Mouse (Mus musculus) gastrocnemius, adult 2 months (tissue): ENCODE measurements around the gene Bhlhe41. TPM values are rescaled to one million over a fixed set of nuclear protein-coding genes. Genes with fewer than 3 reads are reported as not detected.
A peak's percentile ranks its signal among the peaks of the same experiment; 100 is the strongest.

Experiments
- DNase-seq: peaks from one replicate; pipeline ENCODE4 v3.0.0; 2022
- H3K27ac ChIP-seq: fragments of 200-600 bp; 2 replicates; pipeline ENCODE4 v1.8.1; 2022; ENCODE audit warnings: mild to moderate bottlenecking
- H3K4me3 ChIP-seq: fragments of 200-600 bp; 2 replicates; pipeline ENCODE4 v1.8.1; 2022; ENCODE audit warnings: mild to moderate bottlenecking, moderate library complexity
- CTCF ChIP-seq: fragments of 200-600 bp; IDR thresholded peaks from 2 replicates; pipeline ENCODE4 v1.8.1; 2022; ENCODE audit warnings: antibody characterized with exemption, mild to moderate bottlenecking, moderate library complexity
- intact Hi-C: fragments of 180-260 bp; cut with DNase I; formaldehyde crosslinking; loops from one replicate; pipeline ENCODE4 v1.15.1; 2025
- total RNA-seq, 2 experiments: library from RNA; stranded (reverse); gene quantifications; 2 replicates each; pipeline ENCODE4 v1.2.3; 2021

Gene Bhlhe41
- total RNA-seq, 2 experiments from 2014 or later = 17.2 to 48.4 TPM

DNA sequence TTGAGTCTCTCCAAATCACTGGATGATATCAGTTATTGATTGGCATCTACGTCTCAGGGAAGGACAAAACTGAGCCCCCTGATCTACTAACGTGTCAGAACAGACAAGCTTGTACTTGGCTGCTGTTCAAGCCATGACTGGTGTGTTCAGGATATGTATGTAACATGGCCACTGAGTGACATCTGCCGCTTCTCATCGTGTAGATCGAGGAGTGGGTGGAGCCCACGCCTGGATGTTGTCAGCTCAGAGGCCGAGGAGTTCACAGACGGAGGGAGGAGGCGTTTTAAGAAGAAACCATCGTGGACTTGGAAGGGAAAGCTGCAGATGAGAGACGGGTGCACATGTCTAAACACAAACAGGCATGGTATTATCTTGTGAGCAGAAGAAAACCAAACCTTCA, 26.6 kb upstream of the Bhlhe41 start:
- no peak overlapping the region for H3K27ac ChIP-seq
- intact Hi-C loops = no loop called here
- H3K4me3 ChIP-seq = no peak overlapping the region
- no peak for DNase-seq
- no peak for TF ChIP-seq CTCF

DNA sequence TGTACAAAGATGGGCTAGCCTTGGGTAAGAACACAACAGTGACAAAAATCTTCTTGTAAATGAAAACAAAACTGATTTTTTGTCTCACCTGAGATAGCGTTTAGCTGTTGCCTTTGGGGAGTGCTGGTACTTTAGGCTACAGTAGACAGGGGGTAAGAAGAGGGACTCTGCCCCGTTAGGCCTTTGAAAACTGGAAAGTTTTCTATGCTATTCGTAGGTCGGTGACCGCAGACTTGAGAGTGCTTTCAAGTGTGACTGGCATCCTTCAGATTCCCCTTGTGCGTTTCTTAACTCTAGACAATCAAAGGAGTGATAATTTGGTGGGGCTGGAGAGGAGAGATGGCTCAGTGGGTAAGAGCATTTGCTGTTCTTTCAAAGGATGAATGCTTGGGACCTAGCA, 22.4 kb upstream of the Bhlhe41 start:
- no peak overlapping the region for H3K27ac ChIP-seq
- no peak for DNase-seq
- no peak for TF ChIP-seq CTCF
- no peak overlapping the region for H3K4me3 ChIP-seq
- intact Hi-C loops = no loop called here

GRCm38 (mm10) chr6:145886277-145886676, 20.9 kb upstream of the Bhlhe41 start:
- no peak overlapping the region for H3K27ac ChIP-seq
- intact Hi-C loops = no loop called here
- TF ChIP-seq CTCF = no peak
- no peak overlapping the region for H3K4me3 ChIP-seq
- peak; percentile 57 for DNase-seq

- TF ChIP-seq CTCF = no peak
- intact Hi-C loops = no loop called here
- no peak overlapping the region for H3K4me3 ChIP-seq
- H3K27ac ChIP-seq = no peak overlapping the region
- peak; percentile 8 for DNase-seq
Observed at GRCm38 (mm10) chr6:145885069-145885468, 19.7 kb upstream of the Bhlhe41 start.

DNA sequence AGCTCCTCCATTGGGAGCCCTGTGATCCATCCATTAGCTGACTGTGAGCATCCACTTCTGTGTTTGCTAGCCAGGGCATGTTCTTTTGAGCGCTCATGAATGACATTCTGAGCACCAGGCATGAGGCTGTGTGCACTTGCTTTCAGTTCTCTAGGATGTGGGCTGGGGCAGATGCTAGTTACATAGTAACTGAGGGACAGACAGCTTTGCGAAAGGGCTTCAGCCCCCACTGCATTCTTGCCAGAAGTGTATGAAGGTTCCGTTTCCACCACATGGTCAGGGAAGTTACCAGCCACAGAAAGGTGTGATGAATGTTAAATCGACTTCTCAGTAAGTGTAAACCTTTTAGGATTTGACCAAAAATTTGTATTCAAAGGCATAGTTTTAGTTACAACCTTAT, 18.3 kb upstream of the Bhlhe41 start:
- no peak for TF ChIP-seq CTCF
- Histone ChIP-seq H3K27ac (no peak overlapping the region), H3K4me3 (no peak overlapping the region)
- DNase-seq = peak; percentile 3
- intact Hi-C loops = no loop called here

- no peak overlapping the region for H3K4me3 ChIP-seq
- no peak overlapping the region for H3K27ac ChIP-seq
- DNase-seq = no peak
- intact Hi-C loops = no loop called here
- no peak for TF ChIP-seq CTCF
Observed at GRCm38 (mm10) chr6:145883010-145883409, 17.7 kb upstream of the Bhlhe41 start.

DNA sequence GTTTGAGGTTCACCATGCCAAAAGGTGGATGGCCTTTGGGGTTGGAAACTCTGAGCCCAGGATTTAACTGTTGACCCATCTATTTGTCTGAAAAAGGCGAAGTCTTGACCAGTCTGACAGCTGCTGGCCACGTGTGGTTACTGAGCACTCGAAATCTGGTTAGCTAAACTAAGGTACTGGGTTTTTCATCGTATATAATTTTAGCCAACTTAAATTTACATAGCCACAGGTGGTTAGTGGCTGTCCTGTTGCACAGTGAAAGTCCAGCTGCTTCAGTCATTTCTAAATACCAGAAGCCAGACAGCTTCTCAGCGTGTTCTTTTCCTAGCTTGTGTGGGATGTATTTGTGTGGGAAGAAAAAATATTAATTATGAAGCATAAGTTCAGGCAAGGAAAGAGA, 15.3 kb upstream of the Bhlhe41 start:
- intact Hi-C loops = no loop called here
- Histone ChIP-seq H3K4me3 (no peak overlapping the region), H3K27ac (no peak overlapping the region)
- no peak for TF ChIP-seq CTCF
- DNase-seq = peak; percentile 1

- Histone ChIP-seq H3K27ac (no peak overlapping the region), H3K4me3 (no peak overlapping the region)
- DNase-seq = peak; percentile 16
- no peak for TF ChIP-seq CTCF
- intact Hi-C loops = no loop called here
Observed at GRCm38 (mm10) chr6:145876986-145877735, 11.8 kb upstream of the Bhlhe41 start.

DNA sequence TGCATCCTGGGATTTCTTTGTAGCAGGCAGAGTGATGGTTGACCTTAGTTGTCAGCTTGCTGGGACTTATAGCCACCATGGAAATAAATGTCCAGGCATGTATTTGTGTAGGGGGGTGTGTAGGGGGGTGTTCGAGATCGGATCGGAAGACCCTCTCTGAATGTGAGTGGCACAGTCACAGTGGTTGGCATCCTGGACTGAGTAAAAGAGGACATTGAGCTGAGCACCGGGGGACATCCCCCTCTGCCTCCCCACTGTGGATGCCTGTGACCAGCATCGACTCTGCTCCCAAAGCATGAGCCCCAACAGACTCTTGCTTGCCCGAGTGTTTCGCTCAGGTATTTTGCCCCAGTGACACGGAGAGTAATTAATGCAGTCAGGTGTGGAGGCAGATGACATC, 8.0 kb upstream of the Bhlhe41 start:
- DNase-seq = peak; percentile 8
- intact Hi-C loops = no loop called here
- no peak for TF ChIP-seq CTCF
- Histone ChIP-seq H3K27ac (no peak overlapping the region), H3K4me3 (no peak overlapping the region)

DNA sequence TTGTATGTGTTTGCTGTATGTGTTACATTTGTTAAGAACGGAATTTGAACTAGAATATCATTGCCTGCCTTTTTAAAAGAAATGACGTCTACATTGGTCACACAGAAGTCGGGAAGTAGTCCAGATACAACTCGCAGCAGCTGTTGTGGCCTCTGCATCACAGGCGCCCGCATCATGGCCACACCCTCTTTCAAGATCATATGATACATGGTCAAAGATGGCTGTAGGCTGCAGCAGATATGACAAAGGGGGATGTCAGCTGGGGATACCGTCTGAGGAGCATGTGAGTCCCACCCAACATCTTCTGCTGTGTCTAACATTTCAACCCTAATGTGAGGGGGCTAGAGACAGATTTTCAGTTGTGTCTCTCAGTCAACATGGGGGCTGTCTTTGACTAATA, 6.7 kb upstream of the Bhlhe41 start:
- intact Hi-C loops = no loop called here
- Histone ChIP-seq H3K4me3 (no peak overlapping the region), H3K27ac (no peak overlapping the region; the same call in 1 of the 2 replicates)
- peak; percentile 7 for DNase-seq
- TF ChIP-seq CTCF = no peak

DNA sequence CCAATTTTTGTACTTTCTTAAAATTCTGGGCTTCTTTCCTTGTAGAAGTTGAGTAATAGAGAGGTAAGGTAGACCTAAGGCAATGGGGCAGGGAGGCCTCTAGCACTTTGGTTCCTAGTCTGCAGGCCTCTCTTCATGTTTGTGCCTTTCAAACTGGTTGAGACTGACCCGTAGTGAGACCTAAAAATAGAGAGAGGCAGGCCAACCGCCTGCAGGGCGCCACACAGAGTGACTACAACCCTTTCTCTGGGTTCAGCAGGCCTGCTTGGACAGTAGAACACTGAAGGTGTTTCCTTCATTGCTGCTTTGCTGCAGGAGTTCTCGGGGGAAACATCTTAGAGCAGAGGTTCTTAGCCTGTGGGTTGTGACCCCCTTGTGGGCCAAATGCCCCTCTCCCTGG, 5.6 kb upstream of the Bhlhe41 start:
- H3K4me3 ChIP-seq = no peak overlapping the region
- peak; percentile 60 for DNase-seq
- TF ChIP-seq CTCF = peak; percentile 6; the same call in 1 of the 2 replicates
- H3K27ac ChIP-seq = peak overlapping the region; percentile 85
- intact Hi-C loops = no loop called here

GRCm38 (mm10) chr6:145867111-145867510, 1.8 kb upstream of the Bhlhe41 start:
- no peak for DNase-seq
- intact Hi-C loops = loop anchor here (5.0 kb wide), 1 partner anchor 85 kb away; no protein-coding TSS in a partner anchor
- H3K27ac ChIP-seq = peak overlapping the region; percentile 99
- no peak overlapping the region for H3K4me3 ChIP-seq
- TF ChIP-seq CTCF = no peak

DNA sequence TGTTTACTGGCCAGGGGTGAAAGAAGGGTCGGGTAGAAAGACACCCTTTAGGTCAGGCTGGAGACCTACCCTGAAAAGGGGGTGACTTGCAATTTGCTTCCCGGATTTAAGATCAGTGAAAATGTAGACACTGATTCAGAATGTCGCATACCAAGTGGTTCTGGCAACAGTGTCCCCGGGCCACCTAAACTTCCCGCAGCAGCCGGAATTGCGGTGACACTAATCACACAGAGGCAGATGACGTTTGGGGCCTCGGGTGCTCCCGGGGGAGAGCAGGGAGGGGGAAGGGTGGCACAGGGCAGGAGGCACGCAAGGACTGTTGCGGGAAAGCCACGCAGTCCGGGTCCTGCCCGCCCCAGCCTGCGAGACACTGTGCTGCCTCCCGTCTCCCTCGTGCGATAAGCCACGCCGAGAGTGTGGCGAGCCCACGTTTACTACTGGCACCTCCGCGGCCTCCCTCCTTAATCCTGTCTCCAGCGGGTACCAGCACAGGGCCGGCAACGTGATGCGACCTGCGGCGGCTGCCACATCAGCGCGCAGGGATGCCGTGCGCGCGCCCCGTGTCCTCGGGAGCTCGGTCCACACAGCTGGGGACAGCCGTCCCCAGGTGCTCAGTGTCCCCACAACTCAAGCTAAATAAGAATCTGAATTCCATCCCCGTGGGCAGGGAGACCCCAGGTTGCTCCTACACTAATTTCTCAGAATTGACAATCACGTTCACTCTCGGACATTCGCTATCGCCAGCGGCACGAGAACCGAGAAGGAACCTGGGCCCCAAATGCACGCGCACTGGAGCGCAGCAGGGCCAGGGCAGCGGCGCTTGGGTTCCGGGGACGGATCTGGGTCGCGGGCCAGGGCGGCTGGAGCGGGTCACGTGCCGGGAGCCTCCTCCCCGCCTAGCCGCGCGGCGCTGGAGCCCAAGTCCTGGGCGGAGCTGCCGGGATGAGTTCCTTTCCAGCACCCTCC, 811 bp upstream of the Bhlhe41 start:
- H3K27ac ChIP-seq = peak overlapping the region; percentile 99
- peak overlapping the region; percentile 90 for H3K4me3 ChIP-seq
- intact Hi-C loops = loop anchor here (5.0 kb wide), 1 partner anchor 86 kb away; no protein-coding TSS in a partner anchor
- peak; percentile 98 for DNase-seq
- no peak for TF ChIP-seq CTCF
